Mouse (Mus musculus) thymus, adult 2 months (tissue): ENCODE measurements around the gene Zbtb1.

Experiments
- CTCF ChIP-seq: fragments of 200-500 bp; IDR thresholded peaks from 2 replicates; pipeline ENCODE4 v1.5.1; 2012; ENCODE audit warnings: mild to moderate bottlenecking, control low read depth, low read length, moderate library complexity, borderline replicate concordance; ENCODE audit not compliant: control insufficient read depth, poor library complexity, insufficient read depth; ENCODE audit errors: extremely low read depth
- POLR2A ChIP-seq: fragments of 200-500 bp; IDR thresholded peaks from 2 replicates; pipeline ENCODE4 v1.6.1; 2012; ENCODE audit warnings: mild to moderate bottlenecking, low read length, control low read depth, moderate library complexity; ENCODE audit not compliant: control insufficient read depth, poor library complexity, insufficient read depth; ENCODE audit errors: extremely low read depth

DNA sequence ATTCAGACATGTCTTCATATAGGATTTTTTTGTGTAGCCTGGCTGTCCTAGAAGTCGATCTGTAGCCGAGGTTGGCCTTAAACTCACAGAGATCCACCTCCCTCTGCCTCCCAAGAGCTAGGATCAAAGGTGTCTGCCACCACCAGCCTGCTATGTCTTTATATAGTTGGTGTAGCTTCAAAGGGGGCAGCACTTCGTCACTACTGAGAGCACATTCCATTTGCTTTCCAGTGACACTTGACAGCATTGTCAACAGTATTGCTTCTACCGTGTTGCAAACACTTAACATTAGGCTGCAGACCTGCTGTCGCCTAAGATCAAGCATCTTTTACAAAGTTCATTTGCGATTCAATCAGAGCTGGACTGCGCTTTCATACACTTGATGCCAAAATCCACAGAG, 64.0 kb downstream of the Zbtb1 start:
- TF ChIP-seq CTCF (no peak), POLR2A (no peak)
